Mouse (Mus musculus): Measurements from ENCODE around the gene Car15. TPM values are rescaled to one million over a fixed set of nuclear protein-coding genes. Genes with fewer than 3 reads are reported as not detected.

Gene Car15
- polyA plus RNA-seq, 1 experiment: 13.9 TPM

DNA sequence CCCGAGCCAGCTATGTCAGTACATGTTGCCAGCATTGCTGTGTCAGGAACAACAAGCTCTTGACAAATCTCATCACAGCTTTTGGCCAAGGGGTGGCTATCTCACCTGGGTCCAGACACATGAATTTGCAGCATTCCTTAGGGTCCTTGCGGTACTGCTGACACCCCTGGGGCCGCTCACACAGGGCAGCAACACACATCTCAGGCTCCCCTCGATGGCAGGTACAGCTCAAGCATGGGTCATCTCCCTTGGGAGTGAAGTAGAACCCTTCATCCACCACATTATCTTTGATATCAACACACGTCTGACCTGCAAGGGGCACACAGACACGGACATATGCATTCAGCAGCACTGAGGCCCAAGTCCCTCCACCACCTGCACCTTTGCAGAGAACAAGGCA, 11.3 kb upstream of the Car15 start:
- no peak overlapping the region for H3K27ac ChIP-seq (ENCODE audit: control insufficient read depth, insufficient read depth, low read depth, low read length)
- no peak overlapping the region for H3K4me3 ChIP-seq (ENCODE audit: control insufficient read depth, low read depth, low read length)
- H3K36me3 ChIP-seq (ENCODE audit: control insufficient read depth, insufficient read depth, low read length): no peaks in the 10 kb centered on the region; the same call in 1 of the 2 replicates
- TF ChIP-seq POLR2A (IDR thresholded peaks at IDR 0.05; ENCODE audit: control insufficient read depth, low read depth, low read length) (no peak), CTCF (IDR thresholded peaks at IDR 0.05; ENCODE audit: control insufficient read depth, insufficient read depth, insufficient replicate concordance, low read depth, low read length) (no peak)
- no peaks in the 10 kb centered on the region for H3K27me3 ChIP-seq (ENCODE audit: control insufficient read depth, insufficient read depth, low read length)
- H3K4me1 ChIP-seq (ENCODE audit: control insufficient read depth, insufficient read depth, low read length): no peaks in the 10 kb centered on the region

DNA sequence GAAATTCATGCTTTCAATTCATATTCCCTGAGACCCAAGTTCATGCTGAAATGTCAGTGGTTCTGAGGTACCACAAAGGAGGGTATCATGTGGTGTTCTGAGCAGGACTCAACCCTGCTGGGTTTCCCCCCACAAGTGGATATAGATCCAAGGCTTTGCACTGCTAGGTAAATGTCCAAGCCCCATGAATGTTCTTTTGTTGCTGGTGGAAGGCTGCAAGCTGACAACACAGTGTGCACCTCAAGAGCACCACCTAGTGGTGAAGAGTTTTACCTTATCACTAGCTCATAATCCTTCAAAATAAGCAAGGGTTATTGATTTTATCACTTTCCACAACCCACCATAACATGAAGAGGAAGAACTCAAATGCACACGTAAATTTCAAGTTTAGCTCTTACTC, 10.8 kb upstream of the Car15 start:
- no peak overlapping the region for H3K4me3 ChIP-seq (ENCODE audit: control insufficient read depth, low read depth, low read length)
- TF ChIP-seq POLR2A (IDR thresholded peaks at IDR 0.05; ENCODE audit: control insufficient read depth, low read depth, low read length) (no peak), CTCF (IDR thresholded peaks at IDR 0.05; ENCODE audit: control insufficient read depth, insufficient read depth, insufficient replicate concordance, low read depth, low read length) (peak; percentile 24; the same call in 1 of the 2 replicates)
- H3K27ac ChIP-seq (ENCODE audit: control insufficient read depth, insufficient read depth, low read depth, low read length): no peak overlapping the region
- no peaks in the 10 kb centered on the region; the same call in 1 of the 2 replicates for H3K36me3 ChIP-seq (ENCODE audit: control insufficient read depth, insufficient read depth, low read length)
- H3K27me3 ChIP-seq (ENCODE audit: control insufficient read depth, insufficient read depth, low read length): no peaks in the 10 kb centered on the region
- H3K4me1 ChIP-seq (ENCODE audit: control insufficient read depth, insufficient read depth, low read length): no peaks in the 10 kb centered on the region

DNA sequence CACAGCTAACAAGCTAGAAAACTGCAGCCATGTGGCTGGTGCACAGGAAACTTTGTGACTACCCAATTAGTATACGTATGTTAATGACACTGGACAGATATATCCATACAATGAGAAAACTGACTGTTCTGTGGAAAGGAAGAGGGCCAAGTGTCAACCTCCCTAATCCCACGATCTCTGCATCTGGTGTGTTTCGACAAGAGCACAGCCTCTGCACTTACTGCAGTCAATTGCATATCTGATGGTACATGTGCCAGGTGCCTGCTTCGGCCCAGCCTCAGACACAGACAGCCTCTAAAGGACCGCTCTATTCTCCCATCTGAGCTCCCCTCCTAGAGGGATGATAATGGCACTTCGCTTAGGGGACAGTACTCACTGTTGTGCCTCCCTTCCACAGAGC, 10.3 kb upstream of the Car15 start:
- H3K27ac ChIP-seq (ENCODE audit: control insufficient read depth, insufficient read depth, low read depth, low read length): no peak overlapping the region

GRCm38 (mm10) chr16:17843701-17844365, 5.7 kb upstream of the Car15 start:
- TF ChIP-seq POLR2A (IDR thresholded peaks at IDR 0.05; ENCODE audit: control insufficient read depth, low read depth, low read length) (no peak), CTCF (IDR thresholded peaks at IDR 0.05; ENCODE audit: control insufficient read depth, insufficient read depth, insufficient replicate concordance, low read depth, low read length) (no peak)
- Histone ChIP-seq H3K36me3 (ENCODE audit: control insufficient read depth, insufficient read depth, low read length) (no peaks in the 10 kb centered on the region), H3K4me1 (ENCODE audit: control insufficient read depth, insufficient read depth, low read length) (no peaks in the 10 kb centered on the region), H3K27me3 (ENCODE audit: control insufficient read depth, insufficient read depth, low read length) (no peaks in the 10 kb centered on the region), H3K4me3 (ENCODE audit: control insufficient read depth, low read depth, low read length) (no peak overlapping the region), H3K27ac (ENCODE audit: control insufficient read depth, insufficient read depth, low read depth, low read length) (no peak overlapping the region)

More for the DNA sequence above, 10.3 kb upstream of the Car15 start:
- Histone ChIP-seq H3K27me3 (ENCODE audit: control insufficient read depth, insufficient read depth, low read length) (no peaks in the 10 kb centered on the region), H3K36me3 (ENCODE audit: control insufficient read depth, insufficient read depth, low read length) (no peaks in the 10 kb centered on the region; the same call in 1 of the 2 replicates), H3K4me3 (ENCODE audit: control insufficient read depth, low read depth, low read length) (no peak overlapping the region), H3K4me1 (ENCODE audit: control insufficient read depth, insufficient read depth, low read length) (no peaks in the 10 kb centered on the region)
- TF ChIP-seq POLR2A (IDR thresholded peaks at IDR 0.05; ENCODE audit: control insufficient read depth, low read depth, low read length): no peak
- no peak for TF ChIP-seq CTCF (IDR thresholded peaks at IDR 0.05; ENCODE audit: control insufficient read depth, insufficient read depth, insufficient replicate concordance, low read depth, low read length)

DNA sequence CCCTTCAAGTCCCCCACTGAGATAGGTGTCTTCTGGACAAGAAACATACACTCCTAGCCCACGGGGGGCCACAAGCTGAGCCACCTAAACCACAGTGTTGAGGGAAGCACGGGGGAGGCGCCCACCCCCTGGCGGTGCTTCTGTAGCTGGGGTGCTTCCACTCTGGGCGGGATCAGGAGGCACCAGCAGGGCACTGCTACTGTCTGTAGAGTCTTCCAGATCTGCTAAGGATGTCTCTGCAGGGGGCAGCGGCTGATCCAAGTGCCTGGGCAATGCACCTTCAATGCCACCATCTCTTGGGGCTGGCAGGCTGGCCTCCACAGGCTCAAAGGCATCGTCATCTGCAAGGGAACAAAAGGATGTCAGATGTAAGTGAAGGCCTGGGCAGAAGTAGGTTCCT, 4.3 kb upstream of the Car15 start:
- no peaks in the 10 kb centered on the region for H3K36me3 ChIP-seq (ENCODE audit: control insufficient read depth, insufficient read depth, low read length)
- no peak overlapping the region for H3K4me3 ChIP-seq (ENCODE audit: control insufficient read depth, low read depth, low read length)
- no peaks in the 10 kb centered on the region for H3K27me3 ChIP-seq (ENCODE audit: control insufficient read depth, insufficient read depth, low read length)
- no peak overlapping the region for H3K27ac ChIP-seq (ENCODE audit: control insufficient read depth, insufficient read depth, low read depth, low read length)
- no peaks in the 10 kb centered on the region for H3K4me1 ChIP-seq (ENCODE audit: control insufficient read depth, insufficient read depth, low read length)
- TF ChIP-seq CTCF (IDR thresholded peaks at IDR 0.05; ENCODE audit: control insufficient read depth, insufficient read depth, insufficient replicate concordance, low read depth, low read length): no peak
- TF ChIP-seq POLR2A (IDR thresholded peaks at IDR 0.05; ENCODE audit: control insufficient read depth, low read depth, low read length): no peak

- TF ChIP-seq CTCF (IDR thresholded peaks at IDR 0.05; ENCODE audit: control insufficient read depth, insufficient read depth, insufficient replicate concordance, low read depth, low read length) (no peak), POLR2A (IDR thresholded peaks at IDR 0.05; ENCODE audit: control insufficient read depth, low read depth, low read length) (no peak)
- Histone ChIP-seq H3K27ac (ENCODE audit: control insufficient read depth, insufficient read depth, low read depth, low read length) (no peak overlapping the region), H3K36me3 (ENCODE audit: control insufficient read depth, insufficient read depth, low read length) (no peaks in the 10 kb centered on the region)
Measured at GRCm38 (mm10) chr16:17839976-17840375, 1.8 kb upstream of the Car15 start.

GRCm38 (mm10) chr16:17835481-17835880, 2.7 kb downstream of the Car15 start:
- no peak overlapping the region for H3K27ac ChIP-seq (ENCODE audit: control insufficient read depth, insufficient read depth, low read depth, low read length)
- H3K4me1 ChIP-seq (ENCODE audit: control insufficient read depth, insufficient read depth, low read length): peaks cover 25% of the 10 kb centered on the region
- no peaks in the 10 kb centered on the region for H3K27me3 ChIP-seq (ENCODE audit: control insufficient read depth, insufficient read depth, low read length)

More at GRCm38 (mm10) chr16:17839976-17840375, 1.8 kb upstream of the Car15 start:
- peaks cover 6% of the 10 kb centered on the region for H3K4me1 ChIP-seq (ENCODE audit: control insufficient read depth, insufficient read depth, low read length)
- H3K27me3 ChIP-seq (ENCODE audit: control insufficient read depth, insufficient read depth, low read length): no peaks in the 10 kb centered on the region
- H3K4me3 ChIP-seq (ENCODE audit: control insufficient read depth, low read depth, low read length): no peak overlapping the region

More at GRCm38 (mm10) chr16:17835481-17835880, 2.7 kb downstream of the Car15 start:
- no peaks in the 10 kb centered on the region for H3K36me3 ChIP-seq (ENCODE audit: control insufficient read depth, insufficient read depth, low read length)
- peak overlapping the region; percentile 7 for H3K4me3 ChIP-seq (ENCODE audit: control insufficient read depth, low read depth, low read length)
- TF ChIP-seq POLR2A (IDR thresholded peaks at IDR 0.05; ENCODE audit: control insufficient read depth, low read depth, low read length): no peak
